Mouse (Mus musculus) CH12.LX (cell line): ENCODE measurements at regions not wholly inside any gene's neighbourhood (a gene's known extent, or its start where the extent isn't known, plus 50 kb on each side); places are given as distances from the start of the nearest gene placed in this dataset.

Experiments used
- DNase-seq: peaks from one replicate; pipeline ENCODE4 v3.0.0-alpha.2; 2013; ENCODE audit errors: extremely low read depth
- H3K27ac ChIP-seq: 2 replicates; pipeline ENCODE4 v1.5.1; 2012; ENCODE audit warnings: low read depth, mild to moderate bottlenecking, control low read depth, moderate library complexity; ENCODE audit not compliant: insufficient read depth
- H3K27me3 ChIP-seq: replicated peaks from 2 replicates; pipeline ENCODE3; 2012; ENCODE audit warnings: inconsistent platforms
- H3K36me3 ChIP-seq, 2 experiments: replicated peaks in 1 of 2; 2 replicates each; pipeline versions ENCODE3 to v1.6.1; 2012; ENCODE audit warnings: inconsistent platforms in 1 of 2, low read length in 1 of 2, mild to moderate bottlenecking in 1 of 2, mixed read lengths in 1 of 2, moderate library complexity in 1 of 2; ENCODE audit not compliant: control insufficient read depth in 1 of 2, insufficient read depth in 1 of 2
- H3K4me1 ChIP-seq, 2 experiments: 2 replicates each; pipeline ENCODE4 v1.6.1; 2012; ENCODE audit warnings: inconsistent platforms in 1 of 2, moderate library complexity in 1 of 2; ENCODE audit not compliant: insufficient read depth in 2 of 2, control insufficient read depth in 1 of 2
- H3K4me2 ChIP-seq: 2 replicates; pipeline ENCODE4 v1.6.1; 2012; ENCODE audit warnings: low read depth, mild to moderate bottlenecking, control low read depth; ENCODE audit not compliant: poor library complexity, insufficient read depth, severe bottlenecking
- H3K4me3 ChIP-seq, 3 experiments: fragments of 150-350 bp in 1 of 3; sonication (generic) in 1 of 3; replicated peaks in 1 of 3; 2 replicates each; pipeline versions ENCODE3 to v1.5.1; 2011 to 2012; ENCODE audit warnings: low read depth in 2 of 3, low read length in 2 of 3, mild to moderate bottlenecking in 2 of 3, moderate library complexity in 2 of 3, control low read depth in 1 of 3, improper control_type of control experiment in 1 of 3, inconsistent platforms in 1 of 3, mixed read lengths in 1 of 3; ENCODE audit not compliant: poor library complexity in 1 of 3
- H3K79me2 ChIP-seq: replicated peaks from 2 replicates; pipeline ENCODE4 v1.6.1; 2012; ENCODE audit warnings: mild to moderate bottlenecking, moderate library complexity; ENCODE audit not compliant: control insufficient read depth, poor library complexity, insufficient read depth, severe bottlenecking; ENCODE audit errors: extremely low read depth
- H3K9ac ChIP-seq: 2 replicates; pipeline ENCODE4 v1.6.1; 2012; ENCODE audit warnings: low read depth, mild to moderate bottlenecking, control low read depth, moderate library complexity; ENCODE audit not compliant: insufficient read depth
- H3K9me3 ChIP-seq: replicated peaks from 2 replicates; pipeline ENCODE3; 2012; ENCODE audit warnings: low read length, inconsistent platforms, mixed read lengths
- CHD1 ChIP-seq: IDR thresholded peaks from 2 replicates; pipeline ENCODE4 v1.6.1; 2012; ENCODE audit warnings: low read depth, low read length, improper control_type of control experiment, inconsistent platforms
- ELF1 ChIP-seq: IDR thresholded peaks from 2 replicates; pipeline ENCODE4 v1.6.1; 2014; ENCODE audit warnings: low read depth, mild to moderate bottlenecking, inconsistent platforms, low read length, improper control_type of control experiment
- GABPA ChIP-seq: IDR thresholded peaks from 2 replicates; pipeline ENCODE4 v1.6.1; 2012; ENCODE audit warnings: low read depth, low read length, improper control_type of control experiment, inconsistent platforms; ENCODE audit not compliant: insufficient replicate concordance
- HCFC1 ChIP-seq: IDR thresholded peaks from 2 replicates; pipeline ENCODE4 v1.6.1; 2012; ENCODE audit warnings: low read depth, mild to moderate bottlenecking, inconsistent platforms, low read length, improper control_type of control experiment
- IRF4 ChIP-seq: IDR thresholded peaks from 2 replicates; pipeline ENCODE4 v1.6.1; 2014; ENCODE audit warnings: low read depth, mild to moderate bottlenecking, inconsistent platforms, low read length, improper control_type of control experiment
- JUN ChIP-seq: IDR thresholded peaks from 2 replicates; pipeline ENCODE4 v1.6.1; 2011; ENCODE audit warnings: low read depth, mild to moderate bottlenecking, low read length, improper control_type of control experiment, moderate library complexity; ENCODE audit not compliant: insufficient read depth
- MAX ChIP-seq: IDR thresholded peaks from 2 replicates; pipeline ENCODE4 v1.6.1; 2011; ENCODE audit warnings: low read length, improper control_type of control experiment
- MAZ ChIP-seq: IDR thresholded peaks from 2 replicates; pipeline ENCODE4 v1.6.1; 2012; ENCODE audit warnings: low read depth, mild to moderate bottlenecking, inconsistent platforms, low read length, improper control_type of control experiment, moderate library complexity
- MEF2A ChIP-seq: IDR thresholded peaks from 2 replicates; pipeline ENCODE4 v1.6.1; 2014; ENCODE audit warnings: low read depth, mild to moderate bottlenecking, inconsistent platforms, low read length, improper control_type of control experiment, borderline replicate concordance
- MXI1 ChIP-seq: IDR thresholded peaks from 2 replicates; pipeline ENCODE4 v1.6.1; 2011; ENCODE audit warnings: mild to moderate bottlenecking, low read depth, low read length, improper control_type of control experiment
- NELFE ChIP-seq: IDR thresholded peaks from 2 replicates; pipeline ENCODE4 v1.6.1; 2011; ENCODE audit warnings: low read depth, low read length, improper control_type of control experiment
- POLR2AphosphoS2 ChIP-seq: IDR thresholded peaks from 2 replicates; pipeline ENCODE4 v1.6.1; 2011; ENCODE audit warnings: low read depth, low read length, improper control_type of control experiment
- RCOR1 ChIP-seq: conservative IDR thresholded peaks from 2 replicates; pipeline ENCODE4 v1.6.1; 2012; ENCODE audit warnings: low read depth, mild to moderate bottlenecking, inconsistent platforms, low read length, improper control_type of control experiment
- SIN3A ChIP-seq: IDR thresholded peaks from 2 replicates; pipeline ENCODE4 v1.6.1; 2012; ENCODE audit warnings: low read length, improper control_type of control experiment, inconsistent platforms
- SMC3 ChIP-seq: IDR thresholded peaks from 2 replicates; pipeline ENCODE4 v1.6.1; 2011; ENCODE audit warnings: low read depth, low read length, improper control_type of control experiment
- TBP ChIP-seq: conservative IDR thresholded peaks from 2 replicates; pipeline ENCODE4 v1.6.1; 2011; ENCODE audit warnings: low read depth, low read length, improper control_type of control experiment
- USF2 ChIP-seq: conservative IDR thresholded peaks from 2 replicates; pipeline ENCODE4 v1.6.1; 2011; ENCODE audit warnings: low read depth, low read length, improper control_type of control experiment
- ZKSCAN1 ChIP-seq: IDR thresholded peaks from 2 replicates; pipeline ENCODE4 v1.6.1; 2012; ENCODE audit warnings: low read depth, inconsistent platforms, low read length, improper control_type of control experiment, borderline replicate concordance
- ZMIZ1 ChIP-seq: IDR thresholded peaks from 2 replicates; pipeline ENCODE4 v1.6.1; 2012; ENCODE audit warnings: low read depth, mild to moderate bottlenecking, inconsistent platforms, low read length, improper control_type of control experiment
- ZNF384 ChIP-seq: IDR thresholded peaks from 2 replicates; pipeline ENCODE4 v1.6.1; 2012; ENCODE audit warnings: low read depth, low read length, improper control_type of control experiment, inconsistent platforms
- dilution Hi-C: fragments of 300-500 bp; cut with MboI; formaldehyde crosslinking; loops from 2 replicates; pipeline ENCODE4 v1.14.3; 2020; ENCODE audit warnings: low sequenced_read_pairs; ENCODE audit not compliant: extremely low pct_unique_long_range_greater_than_20kb, extremely low pct_ligation_motif_present
- in situ Hi-C: fragments of 300-500 bp; cut with MboI; formaldehyde crosslinking; loops from 3 replicates; pipeline ENCODE4 v1.14.3; 2019; ENCODE audit warnings: low sequenced_read_pairs, low pct_ligation_motif_present, low pct_unique_long_range_greater_than_20kb, mixed read lengths

DNA sequence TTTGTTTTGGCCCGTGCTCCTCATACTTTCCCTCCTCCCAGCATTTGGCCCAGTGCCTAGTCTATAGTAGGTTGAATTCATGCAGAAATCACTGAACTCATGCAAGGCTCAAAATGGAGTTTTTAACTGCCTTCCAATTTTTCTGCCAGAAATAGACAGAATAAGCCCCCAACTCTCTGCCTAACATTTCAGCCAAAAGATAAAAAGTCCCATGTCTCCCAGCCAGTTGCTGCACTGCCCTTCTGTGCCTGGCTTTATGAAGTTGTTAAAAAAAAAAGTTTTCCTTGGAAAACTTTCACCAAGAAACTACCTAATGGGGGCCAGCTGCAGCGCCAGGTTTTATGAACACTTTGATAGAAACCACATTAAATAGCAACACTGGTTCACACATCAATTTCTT lies 222.0 kb downstream of the Zic3 start:
- TF ChIP-seq NELFE, result no peak
- TF ChIP-seq MAX, result no peak
- Histone ChIP-seq H3K79me2 (no peaks in the 10 kb centered on the region), H3K4me3 (no peak overlapping the region), H3K27me3 (no peaks in the 10 kb centered on the region), H3K9ac (no peak overlapping the region), H3K9me3 (peaks cover 3% of the 10 kb centered on the region), H3K4me2 (no peak overlapping the region), H3K27ac (no peak overlapping the region), H3K4me1 (no peaks in the 10 kb centered on the region), H3K36me3 (no peaks in the 10 kb centered on the region)
- DNase-seq, result no peak
- dilution Hi-C loops, result no loop called here
- in situ Hi-C loops, result no loop called here

DNA sequence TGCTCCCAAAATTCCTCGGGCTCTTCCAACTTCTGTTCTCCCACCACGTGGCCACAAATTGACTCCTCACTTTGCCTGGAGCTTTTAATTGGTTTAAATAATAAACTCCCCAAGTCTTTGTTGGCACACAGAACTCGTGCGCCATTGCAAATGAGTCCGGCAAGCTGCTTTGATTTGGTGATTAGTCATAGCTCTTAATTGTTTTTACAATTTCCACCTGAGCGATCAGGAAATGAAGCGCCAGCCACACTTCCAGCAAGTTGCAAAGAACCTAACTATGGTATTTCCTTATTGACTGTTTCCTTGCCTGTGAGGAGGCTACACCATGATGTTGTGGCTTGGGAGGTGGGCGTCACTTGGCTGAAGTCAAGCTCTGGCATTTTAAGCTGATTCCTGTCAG lies 233.5 kb downstream of the Zic3 start:
- no peak for DNase-seq
- H3K9ac ChIP-seq, result no peak overlapping the region
- in situ Hi-C loops (no loop called here), dilution Hi-C loops (no loop called here)
- no peak overlapping the region for H3K27ac ChIP-seq
- H3K36me3 ChIP-seq, result no peaks in the 10 kb centered on the region
- H3K27me3 ChIP-seq, result no peaks in the 10 kb centered on the region
- no peaks in the 10 kb centered on the region for H3K79me2 ChIP-seq
- H3K4me2 ChIP-seq, result no peak overlapping the region
- H3K4me3 ChIP-seq, result no peak overlapping the region
- H3K9me3 ChIP-seq, result peaks cover 3% of the 10 kb centered on the region
- H3K4me1 ChIP-seq, result no peaks in the 10 kb centered on the region
- TF ChIP-seq ZKSCAN1, result no peak
- TF ChIP-seq USF2, result no peak
- TF ChIP-seq SIN3A, result no peak
- no peak for TF ChIP-seq RCOR1
- TF ChIP-seq SMC3, result no peak
- TF ChIP-seq TBP, result no peak
- TF ChIP-seq HCFC1, result no peak
- no peak for TF ChIP-seq MAZ
- no peak for TF ChIP-seq ELF1
- TF ChIP-seq GABPA, result no peak
- no peak for TF ChIP-seq IRF4
- TF ChIP-seq ZNF384, result no peak
- no peak for TF ChIP-seq JUN
- no peak for TF ChIP-seq ZMIZ1
- TF ChIP-seq MEF2A, result no peak
- no peak for TF ChIP-seq MXI1
- TF ChIP-seq POLR2AphosphoS2, result no peak
- no peak for TF ChIP-seq CHD1
